Comparison of ENCODE assay signal across 16 mouse cellular contexts in the genomic region with DNA sequence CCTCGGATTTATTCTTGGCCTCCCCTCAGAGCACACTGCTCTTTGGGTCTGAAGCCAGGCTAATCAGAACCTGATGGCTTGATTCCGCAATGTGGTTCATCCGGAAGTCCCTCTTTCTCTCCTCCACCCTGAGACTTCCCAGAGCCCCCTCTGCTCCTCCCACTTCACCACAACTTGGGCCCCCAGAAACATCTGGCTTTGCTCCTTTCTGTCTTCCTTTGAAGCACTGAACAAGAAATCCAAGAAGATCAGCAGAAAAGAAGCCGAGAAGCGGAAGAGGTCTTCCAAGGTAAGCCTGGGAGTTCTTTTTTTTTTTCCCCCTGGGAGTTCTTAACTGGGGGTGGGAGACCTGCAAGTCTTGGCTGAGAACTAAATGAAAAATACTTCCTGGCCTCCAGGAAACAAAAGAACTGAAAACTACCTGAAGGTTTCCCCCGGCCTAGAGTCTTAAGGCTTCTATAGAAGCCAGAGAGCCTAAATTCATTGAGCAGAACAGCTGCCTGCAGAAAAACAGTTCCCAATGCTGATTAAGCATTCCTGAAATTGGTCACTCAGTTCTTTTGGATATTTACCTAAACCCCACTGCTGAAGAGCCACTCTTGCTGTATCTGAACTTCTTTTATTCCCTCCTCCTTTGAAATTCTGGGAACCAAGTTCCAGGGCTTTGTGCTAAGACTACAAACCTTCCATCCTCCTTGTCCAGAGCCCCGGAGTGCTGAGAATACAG. TPM values are rescaled to one million over a fixed set of nuclear protein-coding genes. Genes with fewer than 3 reads are reported as not detected.
DNase-seq lines count a peak whose midpoint lies in the region; ATAC-seq lines count a peak whose summit lies in the region.
"Had no signal": no experiment of that assay in that cellular context is flagged by ENCODE, and none has a peak within 500 bp of the region (broad histone marks: within the 10 kb centered on the region; RNA-seq: fewer than 3 reads in every experiment).

No protein-coding gene starts in this region.

- H3K4me1 ChIP-seq in intestine, embryonic 14.5 days (replicated peaks; ENCODE audit: control insufficient read depth, insufficient read depth, low read length) = peaks cover 16% of the 10 kb centered on the region; the same call in 1 of the 2 replicates
- H3K4me1 ChIP-seq in intestine, embryonic 16.5 days (ENCODE audit: control insufficient read depth, insufficient read depth, low read length) = peaks cover 13% of the 10 kb centered on the region
- H3K4me1 ChIP-seq in embryonic facial prominence, embryonic 11.5 days (ENCODE audit: control insufficient read depth, insufficient read depth, low read length) = no peaks in the 10 kb centered on the region; the same call in 1 of the 2 replicates
- H3K4me1 ChIP-seq in limb, embryonic 13.5 days = peaks cover 28% of the 10 kb centered on the region

- H3K9ac ChIP-seq in intestine, embryonic 14.5 days (ENCODE audit: low read length) = no peak overlapping the region
- no peak overlapping the region for H3K9ac ChIP-seq in intestine, embryonic 16.5 days (ENCODE audit: low read depth, low read length)
- H3K9ac ChIP-seq in embryonic facial prominence, embryonic 11.5 days (replicated peaks; ENCODE audit: low read length) = no peak overlapping the region; the same call in 1 of the 2 replicates
- H3K9ac ChIP-seq in limb, embryonic 13.5 days = peak overlapping the region; percentile 50

- H3K27ac ChIP-seq in intestine, embryonic 14.5 days (ENCODE audit: low read depth) = peak overlapping the region; percentile 20; the same call in 1 of the 2 replicates
- H3K27ac ChIP-seq in intestine, embryonic 16.5 days (ENCODE audit: low read length) = no peak overlapping the region
- H3K27ac ChIP-seq in embryonic facial prominence, embryonic 11.5 days (replicated peaks; ENCODE audit: low read depth, low read length) = peak overlapping the region; percentile 54; the same call in 1 of the 2 replicates
- peak overlapping the region; percentile 76 for H3K27ac ChIP-seq in limb, embryonic 13.5 days
- H3K27ac ChIP-seq: layer of hippocampus, adult 2 months had no signal

- H3K36me3 ChIP-seq in intestine, embryonic 14.5 days (ENCODE audit: control insufficient read depth, insufficient read depth, low read length) = no peaks in the 10 kb centered on the region
- no peaks in the 10 kb centered on the region for H3K36me3 ChIP-seq in intestine, embryonic 16.5 days (ENCODE audit: control insufficient read depth, insufficient read depth, low read length)
- no peaks in the 10 kb centered on the region for H3K36me3 ChIP-seq in embryonic facial prominence, embryonic 11.5 days (replicated peaks; ENCODE audit: control insufficient read depth, insufficient read depth, low read depth, low read length)
- H3K36me3 ChIP-seq in limb, embryonic 13.5 days = no peaks in the 10 kb centered on the region

- ATAC-seq in intestine, embryonic 14.5 days (replicated peaks; ENCODE audit: low FRiP score, low TSS enrichment, low read depth) = no peak
- ATAC-seq in intestine, embryonic 16.5 days = no peak
- ATAC-seq in embryonic facial prominence, embryonic 11.5 days (replicated peaks; ENCODE audit: insufficient number of reproducible peaks, low FRiP score, low TSS enrichment, low read depth) = no peak
- ATAC-seq in limb, embryonic 13.5 days (ENCODE audit: low FRiP score, low read depth) = no peak

- WGBS in intestine, embryonic 14.5 days = 49% methylated on average over 7 of the region's 7 CpGs
- WGBS in intestine, embryonic 16.5 days = 54% methylated on average over 7 of the region's 7 CpGs
- 40% methylated on average over 7 of the region's 7 CpGs for WGBS in embryonic facial prominence, embryonic 11.5 days
- 19% methylated on average over 7 of the region's 7 CpGs for WGBS in limb, embryonic 13.5 days

- DNase-seq in intestine, embryonic 14.5 days (ENCODE audit: low spot score) = no peak
- peak; percentile 85 for DNase-seq in embryonic facial prominence, embryonic 11.5 days (ENCODE audit: low spot score)
- peak; percentile 39 for DNase-seq in thymus, postnatal 25 days
- DNase-seq in kidney, postnatal 14 days = no peak
- no peak for DNase-seq in right cerebral cortex, adult 18-20 months
- no peak for DNase-seq in spleen, adult 12 weeks (ENCODE audit: low spot score)
- DNase-seq: B cell, adult 2 months; cerebellum, adult 2 months; heart, adult 11 months; heart, postnatal 36 days; kidney, adult 11 months had no signal

- no peaks in the 10 kb centered on the region for H3K9me3 ChIP-seq in intestine, embryonic 14.5 days (ENCODE audit: control insufficient read depth, low read length)
- no peaks in the 10 kb centered on the region for H3K9me3 ChIP-seq in intestine, embryonic 16.5 days (ENCODE audit: control insufficient read depth, low read length)
- no peaks in the 10 kb centered on the region for H3K9me3 ChIP-seq in embryonic facial prominence, embryonic 11.5 days (replicated peaks; ENCODE audit: control insufficient read depth, low read length)
- H3K9me3 ChIP-seq in limb, embryonic 13.5 days = no peaks in the 10 kb centered on the region

- no peak overlapping the region for H3K4me3 ChIP-seq in intestine, embryonic 14.5 days (ENCODE audit: low read depth, low read length)
- no peak overlapping the region for H3K4me3 ChIP-seq in intestine, embryonic 16.5 days (ENCODE audit: low read length)
- H3K4me3 ChIP-seq in embryonic facial prominence, embryonic 11.5 days (ENCODE audit: low read depth, low read length) = no peak overlapping the region
- peak overlapping the region; percentile 24 for H3K4me3 ChIP-seq in limb, embryonic 13.5 days
- H3K4me3 ChIP-seq: erythroblast, embryonic 14.5 days; layer of hippocampus, adult 2 months; myocyte had no signal

- no peaks in the 10 kb centered on the region for H3K27me3 ChIP-seq in intestine, embryonic 14.5 days (replicated peaks; ENCODE audit: control insufficient read depth, insufficient read depth, low read length)
- no peaks in the 10 kb centered on the region for H3K27me3 ChIP-seq in intestine, embryonic 16.5 days (replicated peaks; ENCODE audit: control insufficient read depth, insufficient read depth, low read length)
- no peaks in the 10 kb centered on the region for H3K27me3 ChIP-seq in embryonic facial prominence, embryonic 11.5 days (ENCODE audit: control insufficient read depth, insufficient read depth, low read length)
- no peaks in the 10 kb centered on the region for H3K27me3 ChIP-seq in limb, embryonic 13.5 days

- H3K4me2 ChIP-seq in intestine, embryonic 14.5 days (ENCODE audit: low read length) = peak overlapping the region; percentile 11; the same call in 1 of the 2 replicates
- H3K4me2 ChIP-seq in intestine, embryonic 16.5 days (ENCODE audit: low read depth, low read length) = no peak overlapping the region
- H3K4me2 ChIP-seq in embryonic facial prominence, embryonic 11.5 days (ENCODE audit: low read depth, low read length) = peak overlapping the region; percentile 17; the same call in 1 of the 2 replicates
- peak overlapping the region; percentile 47 for H3K4me2 ChIP-seq in limb, embryonic 13.5 days (replicated peaks)

RNA-seq across cellular contexts. Expression of a gene that starts 26.7 kb away (rescaled TPM):
- polyA plus RNA-seq in intestine, embryonic 14.5 days (2014; fragmentation: Nextera tagmentation; extraction: Ambion mirVana) = 136 and 137 TPM in 2 replicates
- polyA plus RNA-seq in intestine, embryonic 16.5 days (2015; fragmentation: Nextera tagmentation; extraction: Ambion mirVana) = 111 and 118 TPM in 2 replicates
- 97.6 and 100.0 TPM in 2 replicates for polyA plus RNA-seq in embryonic facial prominence, embryonic 11.5 days (2014; fragmentation: Nextera tagmentation; extraction: Ambion mirVana)
- 73.1 and 73.4 TPM in 2 replicates for polyA plus RNA-seq in limb, embryonic 13.5 days (2015; fragmentation: Nextera tagmentation; extraction: Ambion mirVana)

RNA-seq across cellular contexts. Expression of a gene that starts 29.5 kb away (rescaled TPM):
- 3.4 and 5.7 TPM in 2 replicates for polyA plus RNA-seq in intestine, embryonic 14.5 days (2014; fragmentation: Nextera tagmentation; extraction: Ambion mirVana)
- 1.7 and 1.9 TPM in 2 replicates for polyA plus RNA-seq in intestine, embryonic 16.5 days (2015; fragmentation: Nextera tagmentation; extraction: Ambion mirVana)
- 3.5 and 3.7 TPM in 2 replicates for polyA plus RNA-seq in embryonic facial prominence, embryonic 11.5 days (2014; fragmentation: Nextera tagmentation; extraction: Ambion mirVana)
- 3.6 and 4.1 TPM in 2 replicates for polyA plus RNA-seq in limb, embryonic 13.5 days (2015; fragmentation: Nextera tagmentation; extraction: Ambion mirVana)
- polyA plus RNA-seq: cerebellum, adult 2 months; erythroblast, embryonic 14.5 days; myocyte had no signal

Comparison
In these comparisons a context has a peak if more than half of its experiments do, and no peak if none do; other contexts are left out.
1. DNase-seq: peak in embryonic facial prominence, embryonic 11.5 days (single experiment) and thymus, postnatal 25 days (single experiment); none in intestine, embryonic 14.5 days (single experiment), kidney, postnatal 14 days (single experiment), right cerebral cortex, adult 18-20 months (single experiment) and spleen, adult 12 weeks (single experiment).